Mouse (Mus musculus) central nervous system, embryonic 18 days (tissue): ENCODE results near the gene Gm36028. TPM values are rescaled to one million over a fixed set of nuclear protein-coding genes. Genes with fewer than 3 reads are reported as not detected.

Experiments
- polyA plus RNA-seq: library from polyadenylated mRNA; depleted of rRNA; stranded (reverse); fragments of >200 nt; gene quantifications from 2 replicates; pipeline ENCODE4 v1.2.3, GENCODE M21; 2012; rRNA removed

The Gm36028 gene
- 0.28 and 0.31 TPM in 2 replicates for polyA plus RNA-seq

DNA sequence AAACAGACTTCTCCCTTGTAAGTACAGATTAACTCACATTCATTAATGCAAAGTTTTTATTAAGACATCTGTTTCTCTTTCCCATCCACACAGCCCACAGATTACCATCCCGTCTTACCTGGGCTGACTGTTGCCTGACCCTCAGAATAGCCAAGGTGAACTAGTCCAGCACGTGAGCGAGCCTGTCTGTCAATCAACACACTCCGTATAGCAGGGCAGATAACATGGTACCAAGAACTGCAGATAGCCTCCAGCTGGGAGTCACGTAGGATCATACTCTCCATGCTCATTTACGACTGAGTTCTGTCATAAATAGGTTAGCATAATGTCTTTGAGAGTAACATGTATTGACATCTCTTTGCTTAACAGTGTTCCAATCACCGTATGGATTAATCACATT lies at the start of gene Gm36028:
Gene Gm36028, minus strand, starts transcription at position 118 of the 400 bp plus-strand sequence.

GRCm38 (mm10) chr16:37867791-37868505 lies 7.0 kb upstream of the Gm36028 start, which contains the start of gene Lrrc58:
Gene Lrrc58 (plus strand): TSS chr16:37868389.

Other genes starting within 250 kb of the Gm36028 start
- 60.5 and 69.6 TPM in 2 replicates for gene Ndufb4, start 206.7 kb downstream of the Gm36028 start, polyA plus RNA-seq
- gene Fstl1, start 84.3 kb downstream of the Gm36028 start, polyA plus RNA-seq: 57.2 and 60.4 TPM in 2 replicates
- 23.4 and 25.1 TPM in 2 replicates for gene Lrrc58, start 7.2 kb upstream of the Gm36028 start, polyA plus RNA-seq
- 2.7 and 2.8 TPM in 2 replicates for gene Gpr156, start 55.4 kb upstream of the Gm36028 start, polyA plus RNA-seq
- gene Gsk3b, start 227.9 kb upstream of the Gm36028 start, polyA plus RNA-seq: 40.7 and 43.4 TPM in 2 replicates